Mouse (Mus musculus) lung, adult 10 weeks (tissue): Measurements from ENCODE around the gene Svs2. TPM values are rescaled to one million over a fixed set of nuclear protein-coding genes. Genes with fewer than 3 reads are reported as not detected.

Experiments used
- polyA plus RNA-seq: library from polyadenylated mRNA; stranded (reverse); fragments of 350-450 nt; fragmentation: Illumina TruSeq; extraction: RNeasy Lipid Tissue Mini Kit (QIAGEN cat#74804); gene quantifications from one replicate; pipeline ENCODE4 v1.2.3, GENCODE M21; 2014; ENCODE audit warnings: low read depth, low replicate concordance; ENCODE audit not compliant: insufficient read depth

Svs2 gene
- not detected for polyA plus RNA-seq

DNA sequence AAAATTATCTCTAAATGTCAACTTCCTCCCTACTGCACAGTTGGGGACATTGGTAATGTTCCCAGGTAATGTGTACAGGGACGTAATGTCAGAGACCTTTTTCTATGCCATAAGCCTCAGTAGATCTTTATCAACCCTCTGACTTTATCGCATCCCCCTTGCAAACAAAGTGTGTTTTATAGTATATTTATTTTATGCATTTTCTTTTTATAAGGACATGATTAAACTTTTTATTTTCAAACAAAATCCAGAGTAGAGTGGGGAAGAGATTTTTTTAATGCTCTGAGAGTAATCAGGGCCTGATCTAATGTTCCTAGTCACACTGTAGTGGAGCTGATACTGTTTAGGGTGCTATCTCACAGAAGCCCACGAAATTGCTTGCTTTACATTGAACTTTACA is at the start of gene Svs2:
Svs2 (minus strand) TSS at position 101 of the 400 bp plus-strand sequence.

DNA sequence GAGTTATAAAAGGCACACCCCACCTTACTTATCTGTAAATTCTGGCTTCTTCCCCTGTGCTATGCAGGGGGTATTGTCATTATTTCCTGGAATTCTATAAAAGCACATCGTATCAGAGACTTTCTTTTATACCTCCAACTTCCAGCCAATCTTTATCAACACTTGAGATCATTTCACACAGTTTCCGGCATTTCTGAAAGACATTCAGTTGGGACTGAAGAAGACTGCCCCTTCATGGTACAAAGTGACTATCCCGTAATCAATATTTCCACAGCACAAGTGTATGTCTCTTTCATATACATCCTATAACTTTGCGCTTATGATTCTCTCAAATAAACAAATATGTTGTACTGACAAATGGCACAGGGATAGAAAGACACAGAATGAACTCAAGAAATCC is 40.1 kb upstream of the Svs2 start, which contains the start of gene Svs4:
Svs4 (minus strand) TSS at position 101 of the 400 bp plus-strand sequence.

GRCm38 (mm10) chr2:164256540-164256939 is 18.3 kb upstream of the Svs2 start, which contains the start of gene Svs3b:
Svs3b (minus strand) TSS chr2:164256640.

GRCm38 (mm10) chr2:164221522-164221921 is 16.7 kb downstream of the Svs2 start, which contains the start of gene Wfdc15b:
Wfdc15b (minus strand) TSS chr2:164221660.

GRCm38 (mm10) chr2:164199626-164200327 is 38.5 kb downstream of the Svs2 start, which contains the start of gene Wfdc15a:
Wfdc15a (minus strand) TSS chr2:164200130.

DNA sequence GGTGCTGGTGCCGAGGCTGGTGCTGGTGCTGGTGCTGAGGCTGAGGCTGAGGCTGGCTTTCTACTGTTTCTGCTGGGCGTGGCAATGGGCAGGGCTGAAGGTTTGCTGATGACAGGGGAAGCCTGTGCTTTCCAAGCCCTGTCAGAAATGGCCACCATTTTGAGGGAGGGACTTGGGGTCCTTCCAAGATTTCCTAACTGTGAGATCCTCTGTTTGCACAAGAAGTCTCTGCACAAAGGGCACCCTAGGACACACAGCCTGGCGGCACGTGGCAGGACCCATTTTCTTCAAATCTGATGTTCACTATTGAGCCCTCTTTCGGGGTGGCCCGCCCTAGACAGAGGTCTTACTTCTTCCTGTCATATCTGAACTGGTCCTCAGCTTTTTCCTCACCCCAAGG is 47.7 kb downstream of the Svs2 start, which contains the start of gene Wfdc12:
Wfdc12 (minus strand) TSS at position 33 of the 400 bp plus-strand sequence.

Other genes starting within 250 kb of the Svs2 start
- 116 TPM for gene Ywhab, start 243.5 kb downstream of the Svs2 start, polyA plus RNA-seq
- 0.37 TPM for gene Pabpc1l, start 213.0 kb downstream of the Svs2 start, polyA plus RNA-seq
- gene Stk4, start 168.1 kb downstream of the Svs2 start, polyA plus RNA-seq = 30.1 TPM
- 22.2 TPM for gene Tomm34, start 167.3 kb downstream of the Svs2 start, polyA plus RNA-seq
- not detected for gene Kcns1, start 67.4 kb downstream of the Svs2 start, polyA plus RNA-seq
- gene Wfdc5, start 55.7 kb downstream of the Svs2 start, polyA plus RNA-seq = not detected
- gene Wfdc12, start 47.9 kb downstream of the Svs2 start, polyA plus RNA-seq = not detected
- gene Wfdc15a, start 38.3 kb downstream of the Svs2 start, polyA plus RNA-seq = not detected
- not detected for gene Wfdc15b, start 16.8 kb downstream of the Svs2 start, polyA plus RNA-seq
- not detected for gene Svs3b, start 18.2 kb upstream of the Svs2 start, polyA plus RNA-seq
- not detected for gene Svs4, start 40.0 kb upstream of the Svs2 start, polyA plus RNA-seq
- gene Svs3a, start 50.8 kb upstream of the Svs2 start, polyA plus RNA-seq = not detected
- not detected for gene Svs6, start 78.3 kb upstream of the Svs2 start, polyA plus RNA-seq
- gene Svs5, start 94.3 kb upstream of the Svs2 start, polyA plus RNA-seq = not detected
- gene Slpi, start 150.6 kb upstream of the Svs2 start, polyA plus RNA-seq = 98.1 TPM
- gene Rbpjl, start 164.7 kb upstream of the Svs2 start, polyA plus RNA-seq = 10.2 TPM
- gene Matn4, start 166.7 kb upstream of the Svs2 start, polyA plus RNA-seq = 22.9 TPM
- 109 TPM for gene Sdc4, start 205.4 kb upstream of the Svs2 start, polyA plus RNA-seq
- gene Sys1, start 218.5 kb upstream of the Svs2 start, polyA plus RNA-seq = 37.0 TPM
- gene Gm20458, start 222.5 kb upstream of the Svs2 start, polyA plus RNA-seq = not detected
- not detected for gene Trp53tg5, start 235.3 kb upstream of the Svs2 start, polyA plus RNA-seq
- 69.5 TPM for gene Dbndd2, start 247.6 kb upstream of the Svs2 start, polyA plus RNA-seq